In genomic region chr5:80539997-80540396, GRCm38 (mm10) we compare ENCODE assay signal across 25 mouse cellular contexts.
"Had no signal": no experiment of that assay in that cellular context is flagged by ENCODE, and none has a peak within 500 bp of the region (broad histone marks: within the 10 kb centered on the region; RNA-seq: fewer than 3 reads in every experiment).

No protein-coding gene starts in this region.

- H3K9me3 ChIP-seq: embryonic facial prominence, embryonic 10.5 days; embryonic facial prominence, embryonic 12.5 days; embryonic facial prominence, embryonic 13.5 days; embryonic facial prominence, embryonic 15.5 days; forebrain, embryonic 10.5 days; forebrain, embryonic 12.5 days; forebrain, embryonic 13.5 days; forebrain, embryonic 15.5 days had no signal

- H3K36me3 ChIP-seq: embryonic facial prominence, embryonic 10.5 days; embryonic facial prominence, embryonic 12.5 days; embryonic facial prominence, embryonic 13.5 days; embryonic facial prominence, embryonic 15.5 days; forebrain, embryonic 10.5 days; forebrain, embryonic 12.5 days; forebrain, embryonic 15.5 days had no signal

- H3K4me3 ChIP-seq: embryonic facial prominence, embryonic 10.5 days; embryonic facial prominence, embryonic 12.5 days; embryonic facial prominence, embryonic 13.5 days; embryonic facial prominence, embryonic 15.5 days; erythroblast, embryonic 14.5 days; forebrain, embryonic 10.5 days; forebrain, embryonic 12.5 days; forebrain, embryonic 13.5 days; forebrain, embryonic 15.5 days; gastrocnemius, adult 2 months; heart, adult 2 months had no signal

- H3K4me1 ChIP-seq: embryonic facial prominence, embryonic 10.5 days; embryonic facial prominence, embryonic 12.5 days; embryonic facial prominence, embryonic 13.5 days; embryonic facial prominence, embryonic 15.5 days; forebrain, embryonic 10.5 days; forebrain, embryonic 12.5 days; forebrain, embryonic 13.5 days; forebrain, embryonic 15.5 days had no signal

- H3K9ac ChIP-seq: embryonic facial prominence, embryonic 12.5 days; embryonic facial prominence, embryonic 13.5 days; embryonic facial prominence, embryonic 15.5 days; forebrain, embryonic 12.5 days; forebrain, embryonic 13.5 days; forebrain, embryonic 15.5 days; forebrain, postnatal 0 days had no signal

- H3K27me3 ChIP-seq: embryonic facial prominence, embryonic 12.5 days; embryonic facial prominence, embryonic 13.5 days; embryonic facial prominence, embryonic 15.5 days; forebrain, embryonic 12.5 days; forebrain, embryonic 13.5 days; forebrain, embryonic 15.5 days had no signal

- H3K27ac ChIP-seq: embryonic facial prominence, embryonic 10.5 days; embryonic facial prominence, embryonic 12.5 days; embryonic facial prominence, embryonic 13.5 days; embryonic facial prominence, embryonic 15.5 days; forebrain, embryonic 10.5 days; forebrain, embryonic 12.5 days; forebrain, embryonic 13.5 days; forebrain, embryonic 15.5 days; gastrocnemius, adult 2 months; heart, adult 2 months had no signal

- H3K4me2 ChIP-seq: embryonic facial prominence, embryonic 12.5 days; embryonic facial prominence, embryonic 13.5 days; embryonic facial prominence, embryonic 15.5 days; forebrain, embryonic 12.5 days; forebrain, embryonic 13.5 days; forebrain, embryonic 15.5 days had no signal

- DNase-seq: cerebellum, adult 9-10 months; cerebellum, adult 9-11 months; cerebellum, postnatal 10 days; cerebellum, postnatal 14 days; cerebellum, postnatal 25 days; cerebellum, postnatal 36 days; embryo, embryonic 11 days; forebrain, postnatal 0 days; gastrocnemius, adult 2 months; gastrocnemius, postnatal 10 days; gastrocnemius, postnatal 14 days; gastrocnemius, postnatal 25 days; gastrocnemius, postnatal 36 days; heart, adult 11 months; heart, adult 18-20 months; heart, adult 2 months had no signal
